Mouse (Mus musculus) myocyte (in vitro differentiated cells): ENCODE measurements around the gene Irgc1. TPM values are rescaled to one million over a fixed set of nuclear protein-coding genes. Genes with fewer than 3 reads are reported as not detected.
A peak's percentile ranks its signal among the peaks of the same experiment; 100 is the strongest.

Source experiments
- H3K27me3 ChIP-seq: one replicate; pipeline ENCODE4 v1.6.1; 2011; ENCODE audit not compliant: control insufficient read depth, insufficient read depth, insufficient read length
- H3K36me3 ChIP-seq: one replicate; pipeline ENCODE4 v1.6.1; 2011; ENCODE audit not compliant: control insufficient read depth, insufficient read depth
- H3K4me2 ChIP-seq: one replicate; pipeline ENCODE4 v1.6.1; 2011; ENCODE audit warnings: low read depth, control low read depth
- H3K4me3 ChIP-seq: one replicate; pipeline ENCODE4 v1.5.1; 2011; ENCODE audit warnings: mild to moderate bottlenecking, control low read depth, moderate library complexity
- H3K79me2 ChIP-seq: one replicate; pipeline ENCODE4 v1.6.1; 2011; ENCODE audit not compliant: control insufficient read depth, insufficient read depth
- H3ac ChIP-seq: one replicate; pipeline ENCODE4 v1.6.1; 2011; ENCODE audit not compliant: control insufficient read depth, insufficient read length
- CEBPB ChIP-seq: IDR thresholded peaks from 2 replicates; pipeline ENCODE4 v1.6.1; 2011; ENCODE audit warnings: mild to moderate bottlenecking, moderate library complexity; ENCODE audit not compliant: poor library complexity, insufficient read depth, severe bottlenecking
- E2F4 ChIP-seq: IDR thresholded peaks from one replicate; pipeline ENCODE4 v1.6.1; 2011; ENCODE audit warnings: mild to moderate bottlenecking, control low read depth, moderate library complexity; ENCODE audit not compliant: insufficient read depth
- MAX ChIP-seq: IDR thresholded peaks from one replicate; pipeline ENCODE4 v1.6.1; 2011; ENCODE audit warnings: low read depth, mild to moderate bottlenecking, control low read depth
- MYOD1 ChIP-seq, 3 experiments: IDR thresholded peaks; one replicate each; pipeline ENCODE4 v1.6.1; 2011; ENCODE audit warnings: control low read depth in 2 of 3, low read depth in 2 of 3, mild to moderate bottlenecking in 2 of 3, moderate library complexity in 1 of 3; ENCODE audit not compliant: insufficient read length in 2 of 3, control insufficient read depth in 1 of 3
- MYOG ChIP-seq, 3 experiments: IDR thresholded peaks; one replicate each; pipeline ENCODE4 v1.6.1; 2011; ENCODE audit warnings: control low read depth in 2 of 3, low read depth in 2 of 3, mild to moderate bottlenecking in 2 of 3; ENCODE audit not compliant: insufficient read length in 2 of 3, control insufficient read depth in 1 of 3, insufficient read depth in 1 of 3
- POLR2A ChIP-seq: IDR thresholded peaks from one replicate; pipeline ENCODE4 v1.6.1; 2011; ENCODE audit warnings: low read depth, mild to moderate bottlenecking, control low read depth, moderate library complexity; ENCODE audit not compliant: insufficient read length
- POLR2AphosphoS2 ChIP-seq: IDR thresholded peaks from one replicate; pipeline ENCODE4 v1.6.1; 2011; ENCODE audit warnings: low read depth, control low read depth; ENCODE audit not compliant: insufficient read length
- REST ChIP-seq: IDR thresholded peaks from one replicate; pipeline ENCODE4 v1.6.1; 2011; ENCODE audit warnings: mild to moderate bottlenecking, control low read depth, moderate library complexity; ENCODE audit not compliant: insufficient read depth, insufficient read length
- SRF ChIP-seq: IDR thresholded peaks from one replicate; pipeline ENCODE4 v1.6.1; 2011; ENCODE audit warnings: low read depth; ENCODE audit not compliant: control insufficient read depth, insufficient read length
- TCF12 ChIP-seq: IDR thresholded peaks from one replicate; pipeline ENCODE4 v1.6.1; 2011; ENCODE audit warnings: mild to moderate bottlenecking, control low read depth; ENCODE audit not compliant: poor library complexity, insufficient read depth, severe bottlenecking
- TCF3 ChIP-seq: IDR thresholded peaks from one replicate; pipeline ENCODE4 v1.6.1; 2011; ENCODE audit warnings: low read depth, control low read depth; ENCODE audit not compliant: insufficient read length
- USF1 ChIP-seq: IDR thresholded peaks from one replicate; pipeline ENCODE4 v1.6.1; 2011; ENCODE audit warnings: low read depth, mild to moderate bottlenecking, control low read depth, moderate library complexity
- polyA plus RNA-seq: library from polyadenylated mRNA; unstranded; fragments of >200 nt; fragmentation: generic; extraction: Trizol; gene quantifications from one replicate; pipeline ENCODE4 v1.2.1, GENCODE M21; 2012; ENCODE audit warnings: missing spikeins

The Irgc1 gene
- polyA plus RNA-seq, 1 experiment, result 0.32 TPM

GRCm38 (mm10) chr7:24431713-24432112 is 20.4 kb downstream of the Irgc1 start:
- Histone ChIP-seq H3K4me2 (no peak overlapping the region), H3K27me3 (no peaks in the 10 kb centered on the region), H3K36me3 (no peaks in the 10 kb centered on the region), H3ac (no peak overlapping the region), H3K79me2 (no peaks in the 10 kb centered on the region), H3K4me3 (no peak overlapping the region)
- no peak for TF ChIP-seq POLR2AphosphoS2
- TF ChIP-seq MAX, result no peak
- no peak for TF ChIP-seq CEBPB
- no peak for TF ChIP-seq E2F4
- TF ChIP-seq POLR2A, result no peak
- TF ChIP-seq TCF12, result no peak
- TF ChIP-seq MYOD1 (IDR thresholded peaks at IDR 0.05; ENCODE audit: control insufficient read depth in 1 of 3, insufficient read length in 2 of 3, low read depth in 2 of 3), result no peak
- no peak for TF ChIP-seq TCF3
- no peak for TF ChIP-seq MYOG (IDR thresholded peaks at IDR 0.05; ENCODE audit: control insufficient read depth in 1 of 3, insufficient read depth in 1 of 3, insufficient read length in 2 of 3, low read depth in 2 of 3)
- no peak for TF ChIP-seq SRF
- TF ChIP-seq USF1, result no peak
- no peak for TF ChIP-seq REST

GRCm38 (mm10) chr7:24430551-24431345 is 21.3 kb downstream of the Irgc1 start:
- Histone ChIP-seq H3K4me2 (no peak overlapping the region), H3K36me3 (no peaks in the 10 kb centered on the region), H3K27me3 (no peaks in the 10 kb centered on the region), H3K79me2 (no peaks in the 10 kb centered on the region), H3K4me3 (no peak overlapping the region), H3ac (no peak overlapping the region)
- TF ChIP-seq MYOG (IDR thresholded peaks at IDR 0.05; ENCODE audit: control insufficient read depth in 1 of 3, insufficient read depth in 1 of 3, insufficient read length in 2 of 3, low read depth in 2 of 3), result no peak
- TF ChIP-seq E2F4, result no peak
- no peak for TF ChIP-seq CEBPB
- no peak for TF ChIP-seq TCF12
- TF ChIP-seq POLR2A, result no peak
- no peak for TF ChIP-seq MYOD1 (IDR thresholded peaks at IDR 0.05; ENCODE audit: control insufficient read depth in 1 of 3, insufficient read length in 2 of 3, low read depth in 2 of 3)
- TF ChIP-seq REST, result no peak
- no peak for TF ChIP-seq POLR2AphosphoS2
- no peak for TF ChIP-seq MAX
- TF ChIP-seq SRF, result no peak
- no peak for TF ChIP-seq TCF3
- no peak for TF ChIP-seq USF1

GRCm38 (mm10) chr7:24429413-24430112 is 22.5 kb downstream of the Irgc1 start:
- TF ChIP-seq TCF3 (peak; percentile 22), POLR2A (peak; percentile 28), REST (no peak), TCF12 (peak; percentile 54), MYOD1 (IDR thresholded peaks at IDR 0.05; ENCODE audit: control insufficient read depth in 1 of 3, insufficient read length in 2 of 3, low read depth in 2 of 3) (peak; percentile 89 to 97 (median 95)), E2F4 (no peak), MYOG (IDR thresholded peaks at IDR 0.05; ENCODE audit: control insufficient read depth in 1 of 3, insufficient read depth in 1 of 3, insufficient read length in 2 of 3, low read depth in 2 of 3) (peak in 1 of 3 experiments; percentile 81), SRF (no peak)
- H3K27me3 ChIP-seq, result no peaks in the 10 kb centered on the region
- no peak overlapping the region for H3ac ChIP-seq
- no peak overlapping the region for H3K4me3 ChIP-seq
- no peaks in the 10 kb centered on the region for H3K79me2 ChIP-seq
- peak overlapping the region; percentile 51 for H3K4me2 ChIP-seq
- H3K36me3 ChIP-seq, result no peaks in the 10 kb centered on the region

- H3K36me3 ChIP-seq, result no peaks in the 10 kb centered on the region
- TF ChIP-seq SRF, result no peak
- no peak for TF ChIP-seq POLR2A
- no peak for TF ChIP-seq USF1
- no peak for TF ChIP-seq TCF12
- TF ChIP-seq MYOD1 (IDR thresholded peaks at IDR 0.05; ENCODE audit: control insufficient read depth in 1 of 3, insufficient read length in 2 of 3, low read depth in 2 of 3), result no peak
- TF ChIP-seq CEBPB, result no peak
- no peak for TF ChIP-seq MAX
- no peaks in the 10 kb centered on the region for H3K27me3 ChIP-seq
- H3ac ChIP-seq, result no peak overlapping the region
- no peaks in the 10 kb centered on the region for H3K79me2 ChIP-seq
- H3K4me2 ChIP-seq, result peak overlapping the region; percentile 51
- no peak overlapping the region for H3K4me3 ChIP-seq
These were observed 23.4 kb downstream of the Irgc1 start for GRCm38 (mm10) chr7:24428725-24429124.
